Mouse (Mus musculus) bone marrow, adult 2 months (tissue): ENCODE measurements around the gene Ankrd13b.

Source experiments
- CTCF ChIP-seq: fragments of 200-500 bp; IDR thresholded peaks from 2 replicates; pipeline ENCODE4 v1.5.1; 2011; ENCODE audit warnings: low read length, control low read depth; ENCODE audit not compliant: control insufficient read depth, insufficient read depth
- POLR2A ChIP-seq: fragments of 200-500 bp; IDR thresholded peaks from 2 replicates; pipeline ENCODE4 v1.6.1; 2011; ENCODE audit warnings: low read depth, mild to moderate bottlenecking, control low read depth, low read length, borderline replicate concordance; ENCODE audit not compliant: control insufficient read depth

DNA sequence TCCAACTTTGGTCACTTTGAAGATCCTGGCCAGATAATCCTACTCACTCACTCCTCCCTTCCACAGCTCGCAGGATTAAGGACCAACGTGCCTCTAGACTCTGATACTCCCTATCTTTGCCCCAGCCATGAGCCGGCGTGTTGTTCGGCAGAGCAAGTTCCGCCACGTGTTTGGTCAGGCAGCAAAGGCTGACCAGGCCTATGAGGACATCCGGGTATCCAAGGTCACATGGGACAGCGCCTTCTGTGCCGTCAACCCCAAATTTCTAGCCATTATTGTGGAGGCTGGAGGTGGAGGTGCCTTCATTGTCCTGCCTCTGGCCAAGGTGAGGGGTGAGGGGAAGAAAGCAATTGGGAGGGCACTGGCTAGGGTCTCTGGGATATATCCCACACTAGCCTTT, 25.7 kb downstream of the Ankrd13b start:
- no peak for TF ChIP-seq CTCF
- TF ChIP-seq POLR2A = no peak
